Mouse (Mus musculus) kidney, embryonic 16.5 days (tissue): ENCODE measurements around the gene Esrrg. TPM values are rescaled to one million over a fixed set of nuclear protein-coding genes. Genes with fewer than 3 reads are reported as not detected.
A peak's percentile ranks its signal among the peaks of the same experiment; 100 is the strongest.

Experiments used
- ATAC-seq: fragments of 200-750 bp; cut with Nextera tagmentation; 2 replicates; pipeline ENCODE4 v1.8.0; 2017; ENCODE audit warnings: moderate TSS enrichment; ENCODE audit not compliant: low FRiP score, low TSS enrichment
- H3K27ac ChIP-seq: fragments of 300-500 bp; sonication (generic); 2 replicates; pipeline ENCODE4 v1.5.1; 2014; ENCODE audit warnings: low read length
- H3K27me3 ChIP-seq: fragments of 300-500 bp; sonication (generic); 2 replicates; pipeline ENCODE4 v1.6.1; 2014; ENCODE audit warnings: low read length, control low read depth, mixed read lengths; ENCODE audit not compliant: insufficient read depth
- H3K36me3 ChIP-seq: fragments of 300-500 bp; sonication (generic); 2 replicates; pipeline ENCODE4 v1.6.1; 2014; ENCODE audit warnings: low read length, control low read depth, mixed read lengths; ENCODE audit not compliant: insufficient read depth
- H3K4me1 ChIP-seq: fragments of 300-500 bp; sonication (generic); 2 replicates; pipeline ENCODE4 v1.6.1; 2014; ENCODE audit warnings: low read length, control low read depth, mixed read lengths; ENCODE audit not compliant: insufficient read depth
- H3K4me2 ChIP-seq: fragments of 300-500 bp; sonication (generic); replicated peaks from 2 replicates; pipeline ENCODE4 v1.6.1; 2014; ENCODE audit warnings: low read depth, low read length
- H3K4me3 ChIP-seq: fragments of 300-500 bp; sonication (generic); 2 replicates; pipeline ENCODE4 v1.5.1; 2014; ENCODE audit warnings: mild to moderate bottlenecking, low read length
- H3K9ac ChIP-seq: fragments of 300-500 bp; sonication (generic); replicated peaks from 2 replicates; pipeline ENCODE4 v1.6.1; 2014; ENCODE audit warnings: low read length
- H3K9me3 ChIP-seq: fragments of 300-500 bp; sonication (generic); 2 replicates; pipeline ENCODE4 v1.6.1; 2016; ENCODE audit warnings: low read length, control low read depth
- WGBS: fragments of 180-500 bp; shearing (Covaris S2); extraction: QIAGEN DNeasy Blood & Tissue Kit; methylation state at CpG from one replicate; pipeline ENCODE4 v1.1.7; 2014; 5-methylcytosine and 5-hydroxymethylcytosine counted together
- polyA plus RNA-seq: library from polyadenylated mRNA; unstranded; fragments of >200 nt; fragmentation: Nextera tagmentation; extraction: Ambion mirVana; gene quantifications from 2 replicates; pipeline ENCODE4 v1.2.1, GENCODE M21; 2015

Esrrg gene
- polyA plus RNA-seq, 1 experiment from 2014 or later: 36.0 TPM

DNA sequence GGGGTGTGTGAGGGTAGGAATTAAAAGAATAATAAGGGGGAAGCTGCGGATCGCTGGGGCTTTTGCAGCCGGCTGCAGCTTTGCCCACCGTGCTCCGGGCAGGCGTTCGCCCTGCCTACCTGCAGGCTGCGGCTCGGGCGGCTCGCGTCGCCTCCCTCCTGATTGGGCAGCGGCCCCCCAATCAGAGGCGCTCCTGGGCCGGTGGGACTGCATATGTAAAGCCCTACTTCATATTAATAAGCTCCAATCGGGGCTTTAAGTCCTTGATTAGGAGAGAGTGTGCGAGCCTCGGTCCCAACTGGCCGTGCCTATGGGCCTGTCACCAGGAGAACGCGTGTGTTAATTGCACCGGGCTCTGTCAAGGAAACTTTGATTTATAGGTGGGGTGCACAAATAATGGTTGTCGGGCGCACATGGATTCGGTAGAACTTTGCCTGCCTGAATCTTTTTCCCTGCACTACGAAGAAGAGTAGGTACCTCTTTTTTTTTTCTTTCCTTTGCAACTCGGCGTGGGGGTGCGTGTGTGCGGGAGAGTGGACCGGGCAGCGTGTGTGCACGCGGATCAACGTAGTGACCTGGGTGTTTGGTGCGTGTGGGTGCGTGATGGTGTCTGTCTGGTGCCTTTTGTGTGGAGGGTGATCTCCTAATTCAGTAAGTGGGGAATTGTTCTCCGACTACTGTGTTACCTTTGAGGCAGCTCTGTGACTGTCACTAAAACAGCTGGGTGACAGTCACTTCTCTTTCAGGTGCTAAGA, 389.2 kb downstream of the Esrrg start:
- Histone ChIP-seq H3K27ac (no peak overlapping the region), H3K4me1 (peaks cover 5% of the 10 kb centered on the region; the same call in 1 of the 2 replicates), H3K4me2 (peak overlapping the region; percentile 81), H3K9ac (peak overlapping the region; percentile 29; the same call in 1 of the 2 replicates), H3K36me3 (no peaks in the 10 kb centered on the region), H3K27me3 (peaks cover 32% of the 10 kb centered on the region), H3K4me3 (peak overlapping the region; percentile 53), H3K9me3 (no peaks in the 10 kb centered on the region)
- WGBS: under 1% methylated on average over 39 of the region's 39 CpGs
- peak; percentile 98 for ATAC-seq

DNA sequence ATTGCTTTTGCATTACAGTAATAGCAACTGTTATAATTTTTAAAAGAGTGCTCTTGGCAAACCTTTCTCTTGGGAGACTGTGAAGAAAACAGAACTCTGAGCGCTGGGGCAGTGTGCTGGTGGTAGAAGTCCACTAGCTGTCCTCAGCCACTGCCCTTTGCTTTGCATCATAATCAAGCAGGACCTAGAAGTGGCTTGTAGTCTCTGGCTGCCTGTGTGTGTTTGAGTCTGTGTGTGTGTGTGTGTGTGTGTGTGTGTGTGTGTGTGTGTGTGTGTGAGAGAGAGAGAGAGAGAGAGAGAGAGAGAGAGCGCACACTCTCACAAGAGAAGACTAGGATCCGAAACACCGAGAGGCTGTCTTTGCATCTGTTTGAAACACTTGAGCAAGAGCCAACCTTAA, 390.5 kb downstream of the Esrrg start:
- Histone ChIP-seq H3K9ac (no peak overlapping the region), H3K27ac (no peak overlapping the region), H3K27me3 (peaks cover 33% of the 10 kb centered on the region), H3K9me3 (no peaks in the 10 kb centered on the region), H3K4me1 (peaks cover 5% of the 10 kb centered on the region; the same call in 1 of the 2 replicates), H3K4me3 (no peak overlapping the region), H3K4me2 (no peak overlapping the region), H3K36me3 (no peaks in the 10 kb centered on the region)
- ATAC-seq: no peak
- 84% methylated on average over 4 of the region's 4 CpGs for WGBS

GRCm38 (mm10) chr1:188000189-188000588, 391.6 kb downstream of the Esrrg start:
- no peaks in the 10 kb centered on the region for H3K9me3 ChIP-seq
- H3K27me3 ChIP-seq: peaks cover 28% of the 10 kb centered on the region
- H3K4me1 ChIP-seq: peaks cover 5% of the 10 kb centered on the region; the same call in 1 of the 2 replicates
- 68% methylated on average over 8 of the region's 8 CpGs for WGBS
- H3K4me2 ChIP-seq: 0 out of 2 replicates have a peak overlapping the region, but pooled peaks have one; percentile 15
- no peak overlapping the region for H3K9ac ChIP-seq
- ATAC-seq: no peak
- no peaks in the 10 kb centered on the region for H3K36me3 ChIP-seq
- H3K27ac ChIP-seq: no peak overlapping the region
- no peak overlapping the region for H3K4me3 ChIP-seq

DNA sequence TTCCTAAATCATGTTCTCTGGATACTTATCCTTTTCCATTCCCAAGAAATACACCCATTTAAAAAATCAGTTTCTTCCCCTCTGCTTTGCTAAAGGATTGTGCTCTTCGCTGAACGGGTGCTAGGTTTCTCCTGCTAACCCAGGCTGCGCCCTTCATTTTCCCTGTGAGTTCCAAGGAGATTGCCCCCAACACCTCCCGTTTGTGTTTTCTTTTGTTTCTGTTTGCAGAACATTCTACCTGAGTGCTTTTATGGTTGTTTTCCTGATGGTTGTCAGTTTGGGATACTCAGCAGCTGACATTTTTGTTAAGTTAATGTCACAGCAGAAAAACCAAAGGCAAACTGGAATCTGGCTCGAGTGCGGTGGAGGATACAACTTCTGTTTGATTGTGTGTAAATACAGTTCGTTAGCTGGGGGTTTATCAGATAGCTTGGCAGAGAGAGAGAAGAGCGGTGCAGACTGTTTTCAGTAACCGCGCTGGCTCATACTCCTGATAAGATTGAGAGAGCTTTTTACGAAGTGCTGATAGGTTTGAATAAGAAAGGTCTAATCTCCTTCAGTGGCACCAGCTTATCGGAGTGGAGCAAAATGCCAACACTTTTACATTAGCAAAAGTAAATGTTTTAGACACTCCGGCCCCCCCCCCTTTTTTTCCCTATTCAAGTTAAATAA, 398.4 kb downstream of the Esrrg start:
- Histone ChIP-seq H3K4me2 (no peak overlapping the region), H3K9me3 (no peaks in the 10 kb centered on the region), H3K4me1 (peaks cover 6% of the 10 kb centered on the region), H3K27me3 (peaks cover 7% of the 10 kb centered on the region), H3K27ac (no peak overlapping the region), H3K4me3 (no peak overlapping the region), H3K36me3 (no peaks in the 10 kb centered on the region), H3K9ac (no peak overlapping the region)
- 57% methylated on average over 13 of the region's 13 CpGs for WGBS
- ATAC-seq: no peak

- H3K27ac ChIP-seq: no peak overlapping the region
- ATAC-seq: no peak
Measured at GRCm38 (mm10) chr1:188008476-188008875, 399.9 kb downstream of the Esrrg start.

DNA sequence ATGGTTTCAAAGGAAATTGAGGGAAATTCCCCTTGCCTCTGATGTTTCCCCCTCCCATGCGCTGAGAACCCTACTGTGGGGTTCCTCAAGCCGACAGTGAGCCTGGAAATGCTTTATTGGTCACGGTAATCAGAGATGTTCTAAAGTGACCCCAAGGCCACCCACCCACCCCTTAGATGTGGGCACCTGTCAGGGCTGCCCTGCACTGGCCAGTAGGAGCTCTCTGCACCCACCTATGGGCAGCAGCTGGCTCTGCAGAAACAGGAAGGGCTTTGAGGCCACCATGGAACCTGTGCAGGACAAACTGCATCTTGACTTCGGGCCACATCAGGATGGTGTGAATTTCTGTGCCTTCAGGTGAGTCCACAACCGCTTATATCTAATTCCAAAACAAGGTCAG, 401.3 kb downstream of the Esrrg start:
- Histone ChIP-seq H3K27ac (no peak overlapping the region), H3K4me1 (peaks cover 6% of the 10 kb centered on the region), H3K9ac (no peak overlapping the region), H3K4me2 (no peak overlapping the region), H3K36me3 (no peaks in the 10 kb centered on the region), H3K27me3 (peaks cover 2% of the 10 kb centered on the region; the same call in 1 of the 2 replicates), H3K4me3 (no peak overlapping the region), H3K9me3 (no peaks in the 10 kb centered on the region)
- no peak for ATAC-seq
- WGBS: 63% methylated on average over 5 of the region's 5 CpGs

More at GRCm38 (mm10) chr1:188008476-188008875, 399.9 kb downstream of the Esrrg start:
- Histone ChIP-seq H3K9ac (no peak overlapping the region), H3K36me3 (no peaks in the 10 kb centered on the region), H3K4me3 (no peak overlapping the region), H3K4me1 (peaks cover 6% of the 10 kb centered on the region), H3K27me3 (peaks cover 2% of the 10 kb centered on the region; the same call in 1 of the 2 replicates), H3K9me3 (no peaks in the 10 kb centered on the region), H3K4me2 (no peak overlapping the region)
- 74% methylated on average over 13 of the region's 13 CpGs for WGBS

DNA sequence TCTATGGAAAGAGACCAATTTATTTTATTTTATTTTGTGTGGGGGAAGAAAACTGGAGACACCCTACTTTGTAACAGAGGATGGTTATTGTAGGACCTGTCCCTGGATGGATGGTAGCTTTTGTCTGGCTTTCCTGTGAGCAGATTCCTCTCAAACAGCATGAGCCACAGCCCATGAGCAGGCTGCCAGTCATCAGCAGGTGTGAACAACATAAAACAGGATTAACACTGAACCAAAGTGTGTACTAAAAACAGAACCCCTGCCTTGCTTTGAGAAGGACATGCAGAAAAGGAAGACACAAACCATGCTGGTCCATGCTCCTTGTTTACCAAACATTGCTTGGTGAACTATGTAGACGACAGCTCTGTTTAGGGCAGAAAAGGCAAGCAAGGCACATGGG, 402.3 kb downstream of the Esrrg start:
- no peak overlapping the region for H3K9ac ChIP-seq
- ATAC-seq: no peak
- H3K4me2 ChIP-seq: no peak overlapping the region
- no peak overlapping the region for H3K4me3 ChIP-seq
- H3K36me3 ChIP-seq: no peaks in the 10 kb centered on the region
- WGBS: 87% methylated on average over 1 of the region's 1 CpGs
- H3K9me3 ChIP-seq: no peaks in the 10 kb centered on the region
- no peak overlapping the region for H3K27ac ChIP-seq
- peaks cover 6% of the 10 kb centered on the region for H3K4me1 ChIP-seq
- H3K27me3 ChIP-seq: peaks cover 2% of the 10 kb centered on the region; the same call in 1 of the 2 replicates

DNA sequence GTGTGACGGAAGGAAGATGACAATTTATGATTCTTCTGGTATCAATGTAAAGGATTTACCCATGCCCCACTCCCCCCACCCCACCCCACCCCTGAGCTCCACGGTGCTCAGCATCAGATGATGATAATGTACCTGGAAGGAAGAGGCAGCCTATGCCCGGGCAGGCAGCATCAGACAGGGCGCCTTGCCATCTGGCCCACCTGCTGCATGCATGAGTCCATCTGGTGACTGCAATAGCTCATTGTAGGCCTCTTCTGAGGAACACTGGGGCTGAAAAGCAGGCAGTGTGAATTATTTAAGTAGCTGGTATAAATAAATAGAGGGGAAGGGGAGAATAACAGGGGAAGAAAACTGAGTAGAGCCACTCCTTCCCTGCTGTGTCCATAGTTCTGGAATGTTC, 405.8 kb downstream of the Esrrg start:
- no peaks in the 10 kb centered on the region for H3K36me3 ChIP-seq
- WGBS: 68% methylated on average over 4 of the region's 4 CpGs
- H3K4me2 ChIP-seq: no peak overlapping the region
- H3K4me3 ChIP-seq: no peak overlapping the region
- H3K4me1 ChIP-seq: no peaks in the 10 kb centered on the region
- no peak overlapping the region for H3K27ac ChIP-seq
- no peak overlapping the region for H3K9ac ChIP-seq
- no peak for ATAC-seq
- H3K9me3 ChIP-seq: no peaks in the 10 kb centered on the region
- no peaks in the 10 kb centered on the region for H3K27me3 ChIP-seq

DNA sequence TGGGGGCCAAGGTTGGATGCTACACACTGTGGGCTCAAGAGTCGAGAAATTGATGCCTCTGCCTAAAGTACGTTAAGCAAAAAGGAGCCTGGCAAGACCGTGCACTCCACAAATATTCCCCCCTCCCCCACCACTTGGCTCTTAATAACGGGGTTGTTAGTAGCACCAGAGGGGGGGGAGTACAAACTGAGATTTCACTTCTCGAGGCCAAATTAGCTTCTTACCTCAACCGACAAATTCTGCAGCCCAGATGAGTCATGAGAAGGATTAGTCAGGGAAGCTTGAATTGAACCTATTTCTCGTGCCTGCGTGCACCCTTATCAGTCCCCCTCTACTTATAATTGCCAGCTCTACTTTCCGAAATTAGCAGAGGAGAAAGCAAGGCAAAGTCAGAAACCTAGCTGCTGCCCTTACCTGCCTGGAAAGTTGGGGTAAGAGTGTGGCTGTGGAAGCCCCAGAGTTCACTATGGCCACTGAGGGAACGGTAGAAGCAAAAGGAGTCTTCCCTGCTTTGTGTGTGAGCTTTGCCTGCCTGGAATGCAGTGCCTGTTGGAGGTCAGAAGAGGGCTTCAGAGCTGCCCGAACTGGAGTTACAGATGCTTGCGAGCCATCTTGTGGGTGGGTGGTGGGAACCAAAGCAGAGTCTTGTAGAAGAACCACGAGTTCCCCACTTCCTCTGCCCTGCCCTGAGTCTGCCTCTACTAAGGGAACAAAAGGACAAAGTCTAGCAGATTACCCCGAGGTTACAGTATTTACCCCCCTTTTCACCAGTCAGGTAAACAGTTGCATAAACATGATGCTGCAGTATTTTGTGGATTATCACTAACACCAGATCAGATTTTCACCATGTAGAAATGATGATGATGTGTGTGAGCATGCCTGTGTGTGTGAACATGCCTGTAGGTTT, 409.6 kb downstream of the Esrrg start:
- Histone ChIP-seq H3K4me1 (no peaks in the 10 kb centered on the region), H3K4me2 (no peak overlapping the region), H3K36me3 (no peaks in the 10 kb centered on the region), H3K9me3 (no peaks in the 10 kb centered on the region), H3K27me3 (no peaks in the 10 kb centered on the region), H3K9ac (0 out of 2 replicates have a peak overlapping the region, but pooled peaks have one; percentile 7), H3K27ac (no peak overlapping the region), H3K4me3 (no peak overlapping the region)
- 54% methylated on average over 14 of the region's 14 CpGs for WGBS
- no peak for ATAC-seq
